Mouse (Mus musculus) stomach, postnatal 0 days (tissue): ENCODE results near the gene Gm49368.

Source experiments
- CTCF ChIP-seq: IDR thresholded peaks from 2 replicates; pipeline ENCODE4 v1.5.1; 2016; ENCODE audit warnings: antibody characterized with exemption, low read depth, mild to moderate bottlenecking, moderate library complexity
- EP300 ChIP-seq: optimal IDR thresholded peaks from 2 replicates; pipeline ENCODE3; 2016; ENCODE audit warnings: antibody characterized with exemption

GRCm38 (mm10) chr7:128044142-128044785, 18.2 kb upstream of the Gm49368 start:
- TF ChIP-seq CTCF, result peak; percentile 10; the same call in 1 of the 2 replicates
- no peak for TF ChIP-seq EP300
